19 mouse cellular contexts compared by ENCODE assay signal in the genomic region with DNA sequence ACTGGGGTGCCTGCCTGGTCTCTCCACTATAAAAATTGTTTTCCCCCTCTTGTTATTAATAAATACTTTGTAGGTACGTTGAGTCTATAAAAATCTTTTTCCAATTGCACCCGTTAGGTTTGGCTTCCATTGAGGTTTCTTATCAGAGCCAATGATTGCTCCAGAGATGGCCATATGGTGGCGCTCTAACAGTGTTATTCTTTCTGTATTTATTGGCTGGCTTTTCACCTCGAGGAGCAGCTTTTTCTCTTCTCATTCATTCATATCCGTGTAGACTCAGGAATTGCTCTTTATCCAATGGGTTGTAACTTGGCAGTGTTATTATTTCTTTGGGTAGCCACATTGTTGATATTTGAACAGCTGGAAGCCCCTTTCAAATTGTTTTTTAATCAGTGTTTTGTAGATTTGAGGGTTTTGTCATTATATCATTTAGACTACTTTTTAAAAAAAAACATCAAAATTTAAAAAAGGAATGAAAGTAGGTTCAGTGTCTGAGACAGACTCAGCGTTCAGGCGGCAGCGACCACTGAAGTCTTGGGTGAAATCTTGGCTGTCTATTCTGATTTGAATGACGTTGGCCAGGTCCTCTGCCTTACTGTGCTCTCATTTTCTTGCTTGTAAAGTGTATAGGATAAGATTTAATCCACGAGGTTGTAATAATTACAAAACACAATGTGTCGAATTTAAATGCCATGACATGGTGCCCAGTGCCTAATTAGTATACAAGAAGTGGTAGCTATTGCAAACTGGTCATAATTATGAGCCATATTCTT. TPM values are rescaled to one million over a fixed set of nuclear protein-coding genes. Genes with fewer than 3 reads are reported as not detected.
A peak's percentile ranks its signal among the peaks of the same experiment; 100 is the strongest.
DNase-seq lines count a peak whose midpoint lies in the region; ATAC-seq and TF ChIP-seq lines count a peak whose summit lies in the region.
"Had no signal": no experiment of that assay in that cellular context is flagged by ENCODE, and none has a peak within 500 bp of the region (broad histone marks: within the 10 kb centered on the region; RNA-seq: fewer than 3 reads in every experiment).

No protein-coding gene starts in this region.

- WGBS in intestine, postnatal 0 days: 57% methylated on average over 11 of the region's 11 CpGs
- WGBS in intestine, embryonic 16.5 days: 50% methylated on average over 11 of the region's 11 CpGs
- WGBS in limb, embryonic 11.5 days: 31% methylated on average over 11 of the region's 11 CpGs

- H3K27ac ChIP-seq in intestine, postnatal 0 days (ENCODE audit: low read depth, low read length): no peak overlapping the region
- H3K27ac ChIP-seq in intestine, embryonic 16.5 days (ENCODE audit: low read length): no peak overlapping the region
- H3K27ac ChIP-seq in limb, embryonic 11.5 days (replicated peaks; ENCODE audit: low read depth, low read length): no peak overlapping the region
- H3K27ac ChIP-seq: liver, embryonic 14.5 days; macrophage; midbrain, embryonic 12.5 days had no signal

- peak; percentile 14 for DNase-seq in embryo, embryonic 10 days (ENCODE audit: low spot score)
- no peak for DNase-seq in embryo, embryonic 10.5 days (ENCODE audit: low spot score)
- DNase-seq in lung, postnatal 10 days: peak; percentile 20
- no peak for DNase-seq in lung, postnatal 4 days
- peak; percentile 60 for DNase-seq in limb, embryonic 11.5 days (ENCODE audit: low spot score)
- DNase-seq in right cerebral cortex, postnatal 25 days: no peak
- DNase-seq: adrenal gland, postnatal 10 days; B cell, adult 2 months; cerebellum, adult 9-11 months; heart, adult 18-20 months; layer of hippocampus, adult 9-11 months; right cerebral cortex, postnatal 14 days had no signal

- no peaks in the 10 kb centered on the region for H3K36me3 ChIP-seq in intestine, postnatal 0 days (ENCODE audit: control insufficient read depth, insufficient read depth)
- H3K36me3 ChIP-seq in intestine, embryonic 16.5 days (ENCODE audit: control insufficient read depth, insufficient read depth, low read length): no peaks in the 10 kb centered on the region
- no peaks in the 10 kb centered on the region for H3K36me3 ChIP-seq in limb, embryonic 11.5 days (ENCODE audit: control insufficient read depth, insufficient read depth, low read length)
- H3K36me3 ChIP-seq: G1E; midbrain, embryonic 12.5 days had no signal

- no peaks in the 10 kb centered on the region for H3K9me3 ChIP-seq in intestine, postnatal 0 days (ENCODE audit: control insufficient read depth)
- no peaks in the 10 kb centered on the region for H3K9me3 ChIP-seq in intestine, embryonic 16.5 days (ENCODE audit: control insufficient read depth, low read length)
- H3K9me3 ChIP-seq in limb, embryonic 11.5 days (ENCODE audit: control insufficient read depth, low read length): no peaks in the 10 kb centered on the region
- H3K9me3 ChIP-seq: G1E; midbrain, embryonic 12.5 days had no signal

- no peak overlapping the region for H3K9ac ChIP-seq in intestine, postnatal 0 days (ENCODE audit: low read depth, low read length)
- no peak overlapping the region for H3K9ac ChIP-seq in intestine, embryonic 16.5 days (ENCODE audit: low read depth, low read length)
- no peak overlapping the region for H3K9ac ChIP-seq in limb, embryonic 11.5 days (ENCODE audit: low read length)
- H3K9ac ChIP-seq: liver, embryonic 14.5 days; midbrain, embryonic 12.5 days had no signal

- H3K4me3 ChIP-seq in intestine, postnatal 0 days (ENCODE audit: low read depth, low read length): no peak overlapping the region
- no peak overlapping the region for H3K4me3 ChIP-seq in intestine, embryonic 16.5 days (ENCODE audit: low read length)
- H3K4me3 ChIP-seq in limb, embryonic 11.5 days (ENCODE audit: low read depth, low read length): no peak overlapping the region
- H3K4me3 ChIP-seq: midbrain, embryonic 12.5 days had no signal

- ATAC-seq in intestine, postnatal 0 days: no peak
- ATAC-seq in intestine, embryonic 16.5 days: no peak
- no peak for ATAC-seq in limb, embryonic 11.5 days (ENCODE audit: insufficient number of reproducible peaks, low FRiP score, low TSS enrichment, low read depth)
- ATAC-seq: hindbrain, embryonic 16.5 days had no signal

- peak; percentile 42 for TF ChIP-seq CTCF in intestine, postnatal 0 days (IDR thresholded peaks at IDR 0.05; ENCODE audit: low read depth)

- H3K4me2 ChIP-seq in intestine, postnatal 0 days (replicated peaks; ENCODE audit: low read depth): no peak overlapping the region
- no peak overlapping the region for H3K4me2 ChIP-seq in intestine, embryonic 16.5 days (ENCODE audit: low read depth, low read length)
- no peak overlapping the region for H3K4me2 ChIP-seq in limb, embryonic 11.5 days (ENCODE audit: low read depth, severe bottlenecking)
- H3K4me2 ChIP-seq: midbrain, embryonic 12.5 days had no signal

- H3K4me1 ChIP-seq in intestine, postnatal 0 days (replicated peaks; ENCODE audit: control insufficient read depth, insufficient read depth, low read length): no peaks in the 10 kb centered on the region
- H3K4me1 ChIP-seq in intestine, embryonic 16.5 days (ENCODE audit: control insufficient read depth, insufficient read depth, low read length): peaks cover 6% of the 10 kb centered on the region; the same call in 1 of the 2 replicates
- peaks cover 24% of the 10 kb centered on the region for H3K4me1 ChIP-seq in limb, embryonic 11.5 days (ENCODE audit: control insufficient read depth, insufficient read depth, low read length)
- H3K4me1 ChIP-seq: midbrain, embryonic 12.5 days had no signal

- H3K27me3 ChIP-seq in intestine, postnatal 0 days (replicated peaks; ENCODE audit: control insufficient read depth, insufficient read depth, low read length): no peaks in the 10 kb centered on the region
- H3K27me3 ChIP-seq in intestine, embryonic 16.5 days (replicated peaks; ENCODE audit: control insufficient read depth, insufficient read depth, low read length): no peaks in the 10 kb centered on the region
- H3K27me3 ChIP-seq in limb, embryonic 11.5 days (ENCODE audit: control insufficient read depth, insufficient read depth, low read length): no peaks in the 10 kb centered on the region

RNA-seq across cellular contexts. Expression of a gene that starts 24.2 kb away (rescaled TPM):
- 40.6 and 49.3 TPM in 2 replicates for polyA plus RNA-seq in intestine, postnatal 0 days (2015; fragmentation: Nextera tagmentation; extraction: Ambion mirVana)
- polyA plus RNA-seq in intestine, embryonic 16.5 days (2015; fragmentation: Nextera tagmentation; extraction: Ambion mirVana): 50.3 and 54.5 TPM in 2 replicates
- polyA plus RNA-seq in limb, embryonic 11.5 days (2014; fragmentation: Nextera tagmentation; extraction: Ambion mirVana): 64.1 and 68.8 TPM in 2 replicates

RNA-seq across cellular contexts. Expression of a gene that starts 49.2 kb away (rescaled TPM):
- polyA plus RNA-seq in intestine, postnatal 0 days (2015; fragmentation: Nextera tagmentation; extraction: Ambion mirVana): 0.81 and 0.95 TPM in 2 replicates
- polyA plus RNA-seq in intestine, embryonic 16.5 days (2015; fragmentation: Nextera tagmentation; extraction: Ambion mirVana): 1.1 and 1.4 TPM in 2 replicates
- polyA plus RNA-seq in limb, embryonic 11.5 days (2014; fragmentation: Nextera tagmentation; extraction: Ambion mirVana): 0.63 and 0.91 TPM in 2 replicates

RNA-seq across cellular contexts. Expression of a gene that starts 49.7 kb away (rescaled TPM):
- 241 and 243 TPM in 2 replicates for polyA plus RNA-seq in intestine, postnatal 0 days (2015; fragmentation: Nextera tagmentation; extraction: Ambion mirVana)
- polyA plus RNA-seq in intestine, embryonic 16.5 days (2015; fragmentation: Nextera tagmentation; extraction: Ambion mirVana): 140 and 151 TPM in 2 replicates
- polyA plus RNA-seq in limb, embryonic 11.5 days (2014; fragmentation: Nextera tagmentation; extraction: Ambion mirVana): 66.2 and 73.9 TPM in 2 replicates

Comparison
In these comparisons a context has a peak if more than half of its experiments do, and no peak if none do; other contexts are left out.
1. DNase-seq: peak in embryo, embryonic 10 days (single experiment), lung, postnatal 10 days (single experiment) and limb, embryonic 11.5 days (single experiment); none in embryo, embryonic 10.5 days (single experiment), lung, postnatal 4 days (0 of 2) and right cerebral cortex, postnatal 25 days (single experiment).